Comparison of ENCODE assay signal across 12 mouse cellular contexts in the genomic region with DNA sequence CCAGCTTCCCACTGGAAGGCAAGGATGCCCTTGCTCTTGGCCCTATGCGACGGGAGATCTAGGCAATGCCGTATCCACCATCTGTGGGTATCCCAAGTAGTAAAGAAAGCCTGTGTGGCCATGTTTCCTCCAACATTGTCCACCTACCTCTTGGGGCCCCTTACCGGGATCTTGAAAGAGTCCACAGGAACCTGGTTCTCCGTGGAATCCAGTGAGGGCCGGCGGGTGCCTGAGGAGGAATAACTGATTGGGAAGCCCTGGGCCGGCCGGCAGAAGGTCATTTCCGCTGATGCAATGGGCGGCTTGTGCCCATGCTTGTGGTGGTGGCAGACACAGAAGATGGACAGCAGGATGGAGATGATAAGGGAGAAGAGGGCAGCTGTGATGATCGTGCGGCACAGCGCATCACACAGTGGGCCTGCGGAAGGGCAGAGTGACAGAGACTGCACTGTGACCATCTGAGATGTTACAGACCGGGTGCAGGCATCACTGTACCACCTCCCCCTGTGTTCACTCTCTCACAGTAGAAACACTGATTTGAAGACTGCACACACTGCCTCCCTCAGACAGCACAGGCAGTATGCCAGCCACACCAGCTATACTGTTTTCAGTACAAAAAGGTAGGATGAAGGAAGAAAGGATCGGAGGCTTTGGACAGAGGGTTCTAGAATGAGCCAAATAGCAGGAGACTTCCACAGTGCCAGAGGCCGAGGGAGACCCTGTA. TPM values are rescaled to one million over a fixed set of nuclear protein-coding genes. Genes with fewer than 3 reads are reported as not detected.
"Had no signal": no experiment of that assay in that cellular context is flagged by ENCODE, and none has a peak within 500 bp of the region (broad histone marks: within the 10 kb centered on the region; RNA-seq: fewer than 3 reads in every experiment).

No protein-coding gene starts in this region.

- DNase-seq: kidney, adult 2 months; kidney, postnatal 36 days; layer of hippocampus, adult 9-11 months; layer of hippocampus, postnatal 36 days; lung, adult 18-20 months; lung, postnatal 36 days; thymus, postnatal 4 days had no signal

- H3K4me1 ChIP-seq: limb, embryonic 13.5 days had no signal

- H3K27me3 ChIP-seq: limb, embryonic 13.5 days had no signal

- H3K4me3 ChIP-seq: limb, embryonic 13.5 days had no signal

- H3K9me3 ChIP-seq: limb, embryonic 13.5 days had no signal

- H3K36me3 ChIP-seq: limb, embryonic 13.5 days had no signal

- H3K27ac ChIP-seq: kidney, postnatal 0 days; limb, embryonic 13.5 days; liver, embryonic 14.5 days; stomach, postnatal 0 days had no signal

RNA-seq across cellular contexts. Expression of a gene that starts 24.1 kb away (rescaled TPM):
- total RNA-seq: liver, adult 2 months had no signal
